Mouse (Mus musculus): ENCODE measurements around the gene Nf1. TPM values are rescaled to one million over a fixed set of nuclear protein-coding genes. Genes with fewer than 3 reads are reported as not detected.

Gene Nf1
- polyA plus RNA-seq, 1 experiment from 2014 or later, result 4.1 TPM

- Histone ChIP-seq H3K9me3 (replicated peaks; ENCODE audit: control insufficient read depth, low read length) (no peaks in the 10 kb centered on the region), H3K4me1 (ENCODE audit: control insufficient read depth, insufficient read depth, low read length) (peaks cover 6% of the 10 kb centered on the region; the same call in 1 of the 2 replicates), H3K36me3 (ENCODE audit: control insufficient read depth, insufficient read depth, low read length) (no peaks in the 10 kb centered on the region), H3K4me3 (replicated peaks; ENCODE audit: low read length) (peak overlapping the region; percentile 57), H3K27ac (ENCODE audit: low read length) (no peak overlapping the region), H3K4me2 (ENCODE audit: low read depth, low read length) (peak overlapping the region; percentile 90), H3K27me3 (ENCODE audit: control insufficient read depth, insufficient read depth, low read length) (peaks cover 44% of the 10 kb centered on the region), H3K9ac (ENCODE audit: low read length) (peak overlapping the region; percentile 60)
- no peak for ATAC-seq (ENCODE audit: insufficient read depth, low FRiP score)
- 32% methylated on average over 5 of the region's 5 CpGs for WGBS
Measured at GRCm38 (mm10) chr11:79591591-79591975, 252.1 kb downstream of the Nf1 start.

- Histone ChIP-seq H3K27ac (ENCODE audit: low read length) (no peak overlapping the region), H3K4me2 (ENCODE audit: low read depth, low read length) (no peak overlapping the region), H3K4me1 (ENCODE audit: control insufficient read depth, insufficient read depth, low read length) (peaks cover 6% of the 10 kb centered on the region; the same call in 1 of the 2 replicates), H3K27me3 (ENCODE audit: control insufficient read depth, insufficient read depth, low read length) (peaks cover 44% of the 10 kb centered on the region), H3K36me3 (ENCODE audit: control insufficient read depth, insufficient read depth, low read length) (no peaks in the 10 kb centered on the region), H3K4me3 (replicated peaks; ENCODE audit: low read length) (no peak overlapping the region), H3K9me3 (replicated peaks; ENCODE audit: control insufficient read depth, low read length) (no peaks in the 10 kb centered on the region), H3K9ac (ENCODE audit: low read length) (no peak overlapping the region)
- WGBS, result 27% methylated on average over 11 of the region's 11 CpGs
- ATAC-seq (ENCODE audit: insufficient read depth, low FRiP score), result peak; percentile 67
Measured at GRCm38 (mm10) chr11:79593495-79593894, 254.0 kb downstream of the Nf1 start.

- peak overlapping the region; percentile 3; the same call in 1 of the 2 replicates for H3K4me2 ChIP-seq (ENCODE audit: low read depth, low read length)
- no peaks in the 10 kb centered on the region for H3K27me3 ChIP-seq (ENCODE audit: control insufficient read depth, insufficient read depth, low read length)
- 59% methylated on average over 2 of the region's 2 CpGs for WGBS
- peak overlapping the region; percentile 7; the same call in 1 of the 2 replicates for H3K27ac ChIP-seq (ENCODE audit: low read length)
- no peak overlapping the region for H3K4me3 ChIP-seq (replicated peaks; ENCODE audit: low read length)
- ATAC-seq (ENCODE audit: insufficient read depth, low FRiP score), result no peak
- H3K36me3 ChIP-seq (ENCODE audit: control insufficient read depth, insufficient read depth, low read length), result no peaks in the 10 kb centered on the region
- H3K9me3 ChIP-seq (replicated peaks; ENCODE audit: control insufficient read depth, low read length), result no peaks in the 10 kb centered on the region
- H3K9ac ChIP-seq (ENCODE audit: low read length), result peak overlapping the region; percentile 5
- H3K4me1 ChIP-seq (ENCODE audit: control insufficient read depth, insufficient read depth, low read length), result peaks cover 9% of the 10 kb centered on the region
Measured at GRCm38 (mm10) chr11:79610454-79610853, 271.0 kb downstream of the Nf1 start.

GRCm38 (mm10) chr11:79611011-79611666 is 271.6 kb downstream of the Nf1 start:
- ATAC-seq (ENCODE audit: insufficient read depth, low FRiP score), result peak; percentile 51
- H3K27ac ChIP-seq (ENCODE audit: low read length), result peak overlapping the region; percentile 7; the same call in 1 of the 2 replicates
- 17% methylated on average over 13 of the region's 13 CpGs for WGBS
- H3K4me3 ChIP-seq (replicated peaks; ENCODE audit: low read length), result no peak overlapping the region
- peaks cover 9% of the 10 kb centered on the region for H3K4me1 ChIP-seq (ENCODE audit: control insufficient read depth, insufficient read depth, low read length)
- peak overlapping the region; percentile 3; the same call in 1 of the 2 replicates for H3K4me2 ChIP-seq (ENCODE audit: low read depth, low read length)
- peak overlapping the region; percentile 5; the same call in 1 of the 2 replicates for H3K9ac ChIP-seq (ENCODE audit: low read length)
- H3K9me3 ChIP-seq (replicated peaks; ENCODE audit: control insufficient read depth, low read length), result no peaks in the 10 kb centered on the region
- H3K27me3 ChIP-seq (ENCODE audit: control insufficient read depth, insufficient read depth, low read length), result no peaks in the 10 kb centered on the region
- no peaks in the 10 kb centered on the region for H3K36me3 ChIP-seq (ENCODE audit: control insufficient read depth, insufficient read depth, low read length)

- Histone ChIP-seq H3K36me3 (ENCODE audit: control insufficient read depth, insufficient read depth, low read length) (no peaks in the 10 kb centered on the region), H3K27me3 (ENCODE audit: control insufficient read depth, insufficient read depth, low read length) (no peaks in the 10 kb centered on the region), H3K4me3 (replicated peaks; ENCODE audit: low read length) (no peak overlapping the region), H3K4me1 (ENCODE audit: control insufficient read depth, insufficient read depth, low read length) (peaks cover 9% of the 10 kb centered on the region), H3K27ac (ENCODE audit: low read length) (no peak overlapping the region), H3K9ac (ENCODE audit: low read length) (no peak overlapping the region), H3K4me2 (ENCODE audit: low read depth, low read length) (no peak overlapping the region), H3K9me3 (replicated peaks; ENCODE audit: control insufficient read depth, low read length) (no peaks in the 10 kb centered on the region)
- no peak for ATAC-seq (ENCODE audit: insufficient read depth, low FRiP score)
- WGBS, result 19% methylated on average over 1 of the region's 1 CpGs
Measured at GRCm38 (mm10) chr11:79612046-79612600, 272.6 kb downstream of the Nf1 start.

GRCm38 (mm10) chr11:79613084-79613483 is 273.6 kb downstream of the Nf1 start:
- Histone ChIP-seq H3K4me2 (ENCODE audit: low read depth, low read length) (no peak overlapping the region), H3K27me3 (ENCODE audit: control insufficient read depth, insufficient read depth, low read length) (no peaks in the 10 kb centered on the region), H3K27ac (ENCODE audit: low read length) (no peak overlapping the region), H3K4me1 (ENCODE audit: control insufficient read depth, insufficient read depth, low read length) (peaks cover 9% of the 10 kb centered on the region), H3K36me3 (ENCODE audit: control insufficient read depth, insufficient read depth, low read length) (no peaks in the 10 kb centered on the region), H3K9ac (ENCODE audit: low read length) (no peak overlapping the region), H3K9me3 (replicated peaks; ENCODE audit: control insufficient read depth, low read length) (no peaks in the 10 kb centered on the region), H3K4me3 (replicated peaks; ENCODE audit: low read length) (no peak overlapping the region)
- no peak for ATAC-seq (ENCODE audit: insufficient read depth, low FRiP score)
- WGBS, result 43% methylated on average over 3 of the region's 3 CpGs

GRCm38 (mm10) chr11:79613711-79614110 is 274.2 kb downstream of the Nf1 start:
- no peak for ATAC-seq (ENCODE audit: insufficient read depth, low FRiP score)
- WGBS, result 53% methylated on average over 4 of the region's 4 CpGs
- H3K9me3 ChIP-seq (replicated peaks; ENCODE audit: control insufficient read depth, low read length), result no peaks in the 10 kb centered on the region

GRCm38 (mm10) chr11:79614880-79615279 is 275.4 kb downstream of the Nf1 start:
- Histone ChIP-seq H3K9me3 (replicated peaks; ENCODE audit: control insufficient read depth, low read length) (no peaks in the 10 kb centered on the region), H3K9ac (ENCODE audit: low read length) (no peak overlapping the region), H3K4me2 (ENCODE audit: low read depth, low read length) (no peak overlapping the region), H3K4me1 (ENCODE audit: control insufficient read depth, insufficient read depth, low read length) (peaks cover 9% of the 10 kb centered on the region), H3K27ac (ENCODE audit: low read length) (no peak overlapping the region), H3K36me3 (ENCODE audit: control insufficient read depth, insufficient read depth, low read length) (no peaks in the 10 kb centered on the region), H3K27me3 (ENCODE audit: control insufficient read depth, insufficient read depth, low read length) (no peaks in the 10 kb centered on the region), H3K4me3 (replicated peaks; ENCODE audit: low read length) (no peak overlapping the region)
- ATAC-seq (ENCODE audit: insufficient read depth, low FRiP score), result no peak
- 75% methylated on average over 3 of the region's 3 CpGs for WGBS

More at GRCm38 (mm10) chr11:79613711-79614110, 274.2 kb downstream of the Nf1 start:
- H3K27ac ChIP-seq (ENCODE audit: low read length), result no peak overlapping the region
- H3K4me2 ChIP-seq (ENCODE audit: low read depth, low read length), result no peak overlapping the region
- H3K9ac ChIP-seq (ENCODE audit: low read length), result no peak overlapping the region
- H3K4me1 ChIP-seq (ENCODE audit: control insufficient read depth, insufficient read depth, low read length), result peaks cover 9% of the 10 kb centered on the region
- H3K27me3 ChIP-seq (ENCODE audit: control insufficient read depth, insufficient read depth, low read length), result no peaks in the 10 kb centered on the region
- H3K4me3 ChIP-seq (replicated peaks; ENCODE audit: low read length), result no peak overlapping the region
- no peaks in the 10 kb centered on the region for H3K36me3 ChIP-seq (ENCODE audit: control insufficient read depth, insufficient read depth, low read length)

GRCm38 (mm10) chr11:79615871-79616270 is 276.4 kb downstream of the Nf1 start:
- no peak for ATAC-seq (ENCODE audit: insufficient read depth, low FRiP score)
- Histone ChIP-seq H3K4me1 (ENCODE audit: control insufficient read depth, insufficient read depth, low read length) (peaks cover 2% of the 10 kb centered on the region), H3K9ac (ENCODE audit: low read length) (no peak overlapping the region), H3K4me3 (replicated peaks; ENCODE audit: low read length) (no peak overlapping the region), H3K36me3 (ENCODE audit: control insufficient read depth, insufficient read depth, low read length) (no peaks in the 10 kb centered on the region), H3K9me3 (replicated peaks; ENCODE audit: control insufficient read depth, low read length) (no peaks in the 10 kb centered on the region), H3K4me2 (ENCODE audit: low read depth, low read length) (no peak overlapping the region), H3K27me3 (ENCODE audit: control insufficient read depth, insufficient read depth, low read length) (no peaks in the 10 kb centered on the region), H3K27ac (ENCODE audit: low read length) (no peak overlapping the region)
- 68% methylated on average over 5 of the region's 5 CpGs for WGBS

Data from stomach, embryonic 16.5 days (tissue).